In genomic region chr8:77491231-77491923, GRCm38 (mm10) we compare ENCODE assay signal across 10 mouse cellular contexts. TPM values are rescaled to one million over a fixed set of nuclear protein-coding genes. Genes with fewer than 3 reads are reported as not detected.
DNase-seq lines count a peak whose midpoint lies in the region; ATAC-seq lines count a peak whose summit lies in the region.
"Had no signal": no experiment of that assay in that cellular context is flagged by ENCODE, and none has a peak within 500 bp of the region (broad histone marks: within the 10 kb centered on the region; RNA-seq: fewer than 3 reads in every experiment).

No protein-coding gene starts in this region.

- no peak overlapping the region for H3K4me3 ChIP-seq in heart, embryonic 16.5 days (ENCODE audit: low read length)
- no peak overlapping the region for H3K4me3 ChIP-seq in midbrain, embryonic 14.5 days (replicated peaks; ENCODE audit: low read depth, low read length)
- no peak overlapping the region for H3K4me3 ChIP-seq in midbrain, embryonic 11.5 days (ENCODE audit: low read depth, low read length)
- H3K4me3 ChIP-seq in limb, embryonic 15.5 days = no peak overlapping the region

- DNase-seq in heart, postnatal 36 days = no peak
- no peak for DNase-seq in midbrain, embryonic 14.5 days
- DNase-seq in midbrain, embryonic 11.5 days (ENCODE audit: low spot score, missing footprints) = no peak
- DNase-seq in spleen, postnatal 14 days (ENCODE audit: low spot score in 2 of 2) = no peak
- DNase-seq in lung, postnatal 10 days = no peak
- DNase-seq: cerebellum, adult 9-10 months; kidney, adult 18-20 months; spleen, adult 18-20 months had no signal

- H3K27me3 ChIP-seq in heart, embryonic 16.5 days (ENCODE audit: control insufficient read depth, insufficient read depth, low read length) = no peaks in the 10 kb centered on the region
- no peaks in the 10 kb centered on the region for H3K27me3 ChIP-seq in midbrain, embryonic 14.5 days (ENCODE audit: control insufficient read depth, insufficient read depth, low read length)
- no peaks in the 10 kb centered on the region for H3K27me3 ChIP-seq in midbrain, embryonic 11.5 days (ENCODE audit: control insufficient read depth, insufficient read depth, low read length)
- no peaks in the 10 kb centered on the region for H3K27me3 ChIP-seq in limb, embryonic 15.5 days

- no peaks in the 10 kb centered on the region for H3K36me3 ChIP-seq in heart, embryonic 16.5 days (ENCODE audit: control insufficient read depth, insufficient read depth)
- no peaks in the 10 kb centered on the region for H3K36me3 ChIP-seq in midbrain, embryonic 14.5 days (ENCODE audit: control insufficient read depth, insufficient read depth, low read length)
- no peaks in the 10 kb centered on the region for H3K36me3 ChIP-seq in midbrain, embryonic 11.5 days (ENCODE audit: control insufficient read depth, insufficient read depth, low read length)
- no peaks in the 10 kb centered on the region for H3K36me3 ChIP-seq in limb, embryonic 15.5 days

- no peak for ATAC-seq in heart, embryonic 16.5 days (replicated peaks; ENCODE audit: extremely low read depth, insufficient read depth, low FRiP score)
- ATAC-seq in midbrain, embryonic 14.5 days (ENCODE audit: low FRiP score, low TSS enrichment) = peak; percentile 26; the same call in 1 of the 2 replicates
- ATAC-seq in midbrain, embryonic 11.5 days (ENCODE audit: low FRiP score) = no peak
- 0 out of 2 replicates have a peak, but pooled peaks have one; percentile 21 for ATAC-seq in limb, embryonic 15.5 days (ENCODE audit: insufficient number of reproducible peaks, low FRiP score, low TSS enrichment, low read depth)

- H3K27ac ChIP-seq in heart, embryonic 16.5 days (ENCODE audit: low read length) = peak overlapping the region; percentile 97
- H3K27ac ChIP-seq in midbrain, embryonic 14.5 days (replicated peaks; ENCODE audit: low read depth, low read length) = no peak overlapping the region
- H3K27ac ChIP-seq in midbrain, embryonic 11.5 days (ENCODE audit: low read depth, low read length) = no peak overlapping the region
- no peak overlapping the region for H3K27ac ChIP-seq in limb, embryonic 15.5 days

- intact Hi-C loops in heart, postnatal 36 days (cut with DNase I) = no loop called here

- 86% methylated on average over 10 of the region's 10 CpGs for whole genome bisulfite sequencing in heart, embryonic 16.5 days
- 92% methylated on average over 10 of the region's 10 CpGs for WGBS in midbrain, embryonic 14.5 days
- 94% methylated on average over 10 of the region's 10 CpGs for WGBS in midbrain, embryonic 11.5 days
- 91% methylated on average over 10 of the region's 10 CpGs for WGBS in limb, embryonic 15.5 days

- no peaks in the 10 kb centered on the region for H3K9me3 ChIP-seq in heart, embryonic 16.5 days (replicated peaks; ENCODE audit: control insufficient read depth, low read length)
- no peaks in the 10 kb centered on the region for H3K9me3 ChIP-seq in midbrain, embryonic 14.5 days (ENCODE audit: control insufficient read depth, low read length)
- H3K9me3 ChIP-seq in midbrain, embryonic 11.5 days (ENCODE audit: control insufficient read depth, low read length) = no peaks in the 10 kb centered on the region
- H3K9me3 ChIP-seq in limb, embryonic 15.5 days = no peaks in the 10 kb centered on the region

- peak overlapping the region; percentile 38; the same call in 1 of the 2 replicates for H3K9ac ChIP-seq in heart, embryonic 16.5 days (ENCODE audit: low read length)
- H3K9ac ChIP-seq in midbrain, embryonic 14.5 days (replicated peaks; ENCODE audit: low read length) = no peak overlapping the region
- H3K9ac ChIP-seq in midbrain, embryonic 11.5 days (ENCODE audit: low read length) = no peak overlapping the region
- no peak overlapping the region for H3K9ac ChIP-seq in limb, embryonic 15.5 days

- peak overlapping the region; percentile 44; the same call in 1 of the 2 replicates for H3K4me2 ChIP-seq in heart, embryonic 16.5 days (ENCODE audit: low read depth, low read length)
- H3K4me2 ChIP-seq in midbrain, embryonic 14.5 days (ENCODE audit: low read length) = no peak overlapping the region
- H3K4me2 ChIP-seq in midbrain, embryonic 11.5 days = no peak overlapping the region
- no peak overlapping the region for H3K4me2 ChIP-seq in limb, embryonic 15.5 days

- H3K4me1 ChIP-seq in heart, embryonic 16.5 days (ENCODE audit: control insufficient read depth, insufficient read depth, low read length) = peaks cover 83% of the 10 kb centered on the region
- no peaks in the 10 kb centered on the region for H3K4me1 ChIP-seq in midbrain, embryonic 14.5 days (ENCODE audit: control insufficient read depth, insufficient read depth, low read length)
- no peaks in the 10 kb centered on the region for H3K4me1 ChIP-seq in midbrain, embryonic 11.5 days (ENCODE audit: control insufficient read depth, insufficient read depth, low read length)
- H3K4me1 ChIP-seq in limb, embryonic 15.5 days = peaks cover 47% of the 10 kb centered on the region

RNA-seq across cellular contexts. Expression of gene Arhgap10, which starts 26.4 kb away (rescaled TPM):
- polyA plus RNA-seq in heart, embryonic 16.5 days (2015; fragmentation: Nextera tagmentation; extraction: Ambion mirVana) = 29.7 and 33.9 TPM in 2 replicates
- total RNA-seq in heart, postnatal 36 days (2021) = 10 to 100 TPM; 56.4 to 61.9 TPM
- polyA plus RNA-seq in midbrain, embryonic 14.5 days (2014; fragmentation: Nextera tagmentation; extraction: Ambion mirVana) = 2.2 and 3.0 TPM in 2 replicates
- polyA plus RNA-seq in midbrain, embryonic 11.5 days (2014; fragmentation: Nextera tagmentation; extraction: Ambion mirVana) = 11.5 and 12.1 TPM in 2 replicates
- 28.1 and 33.8 TPM in 2 replicates for polyA plus RNA-seq in limb, embryonic 15.5 days (2015; fragmentation: Nextera tagmentation; extraction: Ambion mirVana)

RNA-seq across cellular contexts. Expression of gene Prmt9, which starts 57.8 kb away (rescaled TPM):
- polyA plus RNA-seq in heart, embryonic 16.5 days (2015; fragmentation: Nextera tagmentation; extraction: Ambion mirVana) = 15.3 and 15.7 TPM in 2 replicates
- 10 to 100 TPM; 11.7 TPM for total RNA-seq in heart, postnatal 36 days (2021)
- 24.8 and 29.3 TPM in 2 replicates for polyA plus RNA-seq in midbrain, embryonic 14.5 days (2014; fragmentation: Nextera tagmentation; extraction: Ambion mirVana)
- polyA plus RNA-seq in midbrain, embryonic 11.5 days (2014; fragmentation: Nextera tagmentation; extraction: Ambion mirVana) = 22.7 and 24.0 TPM in 2 replicates
- polyA plus RNA-seq in limb, embryonic 15.5 days (2015; fragmentation: Nextera tagmentation; extraction: Ambion mirVana) = 16.7 and 17.7 TPM in 2 replicates

Comparison
In these comparisons a context has a peak if more than half of its experiments do, and no peak if none do; other contexts are left out.
1. ATAC-seq: peak in midbrain, embryonic 14.5 days (single experiment) and limb, embryonic 15.5 days (single experiment); none in heart, embryonic 16.5 days (single experiment) and midbrain, embryonic 11.5 days (single experiment).